Mouse (Mus musculus) large intestine, adult 2 months (tissue): ENCODE results near the gene Mob3c. TPM values are rescaled to one million over a fixed set of nuclear protein-coding genes. Genes with fewer than 3 reads are reported as not detected.

ENCODE experiments used
- DNase-seq: peaks from one replicate; pipeline ENCODE4 v3.0.0-alpha.2; 2012; ENCODE audit warnings: low read depth, low spot score
- WGBS: fragments of 180-500 bp; shearing (Covaris S2); methylation state at CpG from one replicate; pipeline ENCODE4 v1.1.7; 2018; 5-methylcytosine and 5-hydroxymethylcytosine counted together
- polyA plus RNA-seq: library from polyadenylated mRNA; depleted of rRNA; stranded (reverse); fragments of >200 nt; gene quantifications from 2 replicates; pipeline ENCODE4 v1.2.3, GENCODE M21; 2012

Mob3c gene
- polyA plus RNA-seq, 1 experiment: 16.7 TPM

GRCm38 (mm10) chr4:115830491-115830890, 2.6 kb downstream of the Mob3c start:
- WGBS: 74% methylated on average over 5 of the region's 5 CpGs

GRCm38 (mm10) chr4:115831221-115831620, 3.3 kb downstream of the Mob3c start:
- WGBS: 97% methylated on average over 22 of the region's 22 CpGs
- DNase-seq: no peak

More at GRCm38 (mm10) chr4:115830491-115830890, 2.6 kb downstream of the Mob3c start:
- no peak for DNase-seq

DNA sequence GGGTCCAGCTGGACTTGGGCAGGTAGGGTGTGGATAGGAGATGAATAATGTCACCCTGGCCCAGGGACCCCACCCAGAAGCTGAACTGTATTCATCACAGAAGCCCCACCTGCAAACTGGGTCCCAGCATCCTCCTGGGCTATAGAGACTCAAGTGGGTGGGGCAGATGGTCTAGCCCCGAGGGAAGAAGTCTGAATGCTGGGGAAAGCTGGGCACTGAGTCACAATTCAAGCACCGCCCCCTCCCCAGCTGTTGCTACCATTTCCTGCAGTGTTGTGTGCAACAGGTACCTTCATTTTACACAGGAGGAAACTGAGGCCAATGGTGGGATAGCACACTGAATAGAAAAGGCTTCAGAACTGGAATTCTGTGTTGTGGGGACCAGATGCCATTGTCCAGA, 4.1 kb downstream of the Mob3c start:
- 47% methylated on average over 2 of the region's 2 CpGs for WGBS
- DNase-seq: no peak

DNA sequence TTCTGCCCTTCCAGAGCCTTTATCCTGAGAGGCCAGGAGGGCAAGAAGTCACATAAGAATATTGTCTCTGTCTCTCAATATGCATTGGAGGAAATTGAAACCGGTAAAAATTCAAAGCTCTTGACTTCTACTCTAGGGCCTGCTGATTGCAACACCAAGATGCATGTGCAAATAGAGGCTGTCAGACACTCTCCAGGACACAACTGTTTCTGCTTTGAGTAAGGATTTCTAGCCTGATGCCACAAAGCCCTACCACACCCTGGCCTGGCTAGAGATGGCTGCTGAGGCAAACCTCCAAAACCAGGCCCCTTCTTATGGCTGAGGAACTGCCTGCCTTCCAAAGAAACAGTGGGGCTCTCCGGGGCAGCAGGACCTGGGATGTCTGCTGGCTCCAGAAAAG, 7.7 kb downstream of the Mob3c start:
- WGBS: 77% methylated on average over 2 of the region's 2 CpGs
- no peak for DNase-seq

DNA sequence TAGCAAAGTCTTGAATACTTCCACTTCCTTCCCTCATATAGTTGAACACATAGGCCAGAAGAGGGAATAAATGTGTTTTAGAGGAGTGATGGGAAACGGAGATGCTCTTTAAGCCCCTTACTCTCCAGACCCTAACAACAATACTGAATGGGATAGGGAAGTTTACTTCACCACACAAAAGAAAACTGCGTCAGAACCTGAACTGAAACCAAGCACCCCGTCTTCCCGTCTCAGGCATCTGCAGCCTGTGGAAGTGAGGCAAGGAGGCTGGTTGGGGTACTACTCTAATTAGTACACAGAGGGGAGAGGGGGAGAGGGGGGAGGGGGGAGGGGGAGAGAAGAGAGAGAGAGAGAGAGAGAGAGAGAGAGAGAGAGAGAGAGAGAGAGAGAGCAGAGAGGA, 10.3 kb downstream of the Mob3c start:
- WGBS: 65% methylated on average over 4 of the region's 4 CpGs
- no peak for DNase-seq

GRCm38 (mm10) chr4:115838696-115839641, 11.1 kb downstream of the Mob3c start, which contains the start of gene Mknk1:
Mknk1 (plus strand) TSS chr4:115839198.
- peak; percentile 84 for DNase-seq
- WGBS: under 1% methylated on average over 51 of the region's 51 CpGs

DNA sequence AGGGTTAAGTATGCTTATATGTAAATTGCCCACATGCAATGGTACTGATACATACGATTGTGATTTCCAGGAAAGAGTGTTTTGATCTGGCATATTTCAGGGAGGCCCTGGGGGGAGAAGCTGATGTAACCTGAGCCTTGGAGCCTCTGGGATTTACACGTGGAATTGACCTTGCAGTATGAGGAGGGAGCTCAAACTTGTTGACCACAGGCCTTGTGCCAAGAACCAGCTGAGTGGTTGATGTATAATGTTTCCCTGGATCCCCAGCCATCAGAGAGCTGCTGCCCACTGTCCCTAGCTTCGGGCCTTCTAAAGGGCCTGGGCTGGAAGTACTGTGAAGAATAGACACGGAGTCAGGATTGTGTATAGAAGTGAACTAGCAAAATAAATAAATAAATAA, 12.1 kb downstream of the Mob3c start:
- 48% methylated on average over 4 of the region's 4 CpGs for WGBS
- DNase-seq: no peak

DNA sequence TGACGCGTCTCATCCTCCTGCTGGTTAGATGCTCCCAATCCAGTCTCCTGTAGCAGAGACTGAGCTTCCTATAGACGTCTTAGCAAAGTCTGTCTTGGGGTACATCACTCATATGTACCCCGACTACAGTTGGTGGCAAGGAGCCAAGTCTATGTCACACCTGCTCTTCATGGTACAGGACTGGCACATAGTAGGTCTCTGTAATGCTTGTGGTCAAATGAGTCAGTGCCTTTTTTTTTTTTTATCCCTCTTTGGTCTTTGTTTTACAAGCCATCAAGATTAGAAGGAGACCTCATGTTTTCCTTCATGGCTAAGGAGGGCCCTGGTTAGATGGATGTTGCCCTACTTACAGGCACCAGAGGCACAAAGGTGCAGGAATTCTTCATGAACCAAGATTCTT, 12.9 kb downstream of the Mob3c start:
- WGBS: 85% methylated on average over 4 of the region's 4 CpGs

DNA sequence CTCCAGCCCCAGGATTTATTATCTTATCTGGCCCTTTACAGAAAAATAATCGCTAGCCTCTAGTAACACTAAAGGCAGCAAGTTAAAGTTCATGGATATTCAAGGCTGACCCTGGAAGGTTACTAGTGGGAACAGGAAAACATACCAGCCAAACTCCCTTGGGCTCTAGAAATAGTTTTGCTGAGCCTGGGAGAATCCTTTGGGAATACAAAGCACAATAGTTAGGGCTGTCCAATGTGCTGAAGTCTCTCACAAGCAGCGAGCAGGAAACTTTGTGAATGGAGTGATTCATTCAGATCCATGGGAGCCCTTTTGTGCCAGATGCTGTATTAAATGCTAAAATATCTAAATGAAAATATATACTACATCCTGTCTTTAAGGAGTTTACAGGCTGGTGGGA, 18.8 kb downstream of the Mob3c start:
- WGBS: 73% methylated on average over 2 of the region's 2 CpGs
- no peak for DNase-seq

More for the DNA sequence above, 12.9 kb downstream of the Mob3c start:
- DNase-seq: no peak

- 52% methylated on average over 5 of the region's 5 CpGs for WGBS
Measured at GRCm38 (mm10) chr4:115847377-115847776, 19.5 kb downstream of the Mob3c start.

DNA sequence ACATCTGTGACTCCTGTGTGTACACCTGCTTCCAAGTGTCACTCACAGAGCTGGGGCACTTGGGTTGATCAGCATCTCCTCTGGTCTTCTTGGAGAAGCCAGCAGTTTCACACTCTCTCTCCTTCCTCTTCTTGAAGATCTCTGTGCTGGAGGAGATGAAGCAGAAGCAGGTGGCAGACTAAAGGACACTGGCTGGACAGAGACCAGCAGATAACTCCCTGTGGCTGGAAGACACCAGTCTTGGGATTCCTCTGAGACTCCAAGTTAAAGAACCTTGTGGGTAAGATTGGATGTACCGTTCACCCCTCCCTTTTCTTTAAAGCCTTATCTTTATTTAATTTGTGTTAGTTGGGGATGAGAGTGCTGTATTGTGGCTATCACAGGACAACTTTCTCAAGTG, 20.2 kb downstream of the Mob3c start:
- no peak for DNase-seq
- 87% methylated on average over 1 of the region's 1 CpGs for WGBS

More at GRCm38 (mm10) chr4:115847377-115847776, 19.5 kb downstream of the Mob3c start:
- no peak for DNase-seq

- 55% methylated on average over 8 of the region's 8 CpGs for WGBS
- no peak for DNase-seq
Measured at GRCm38 (mm10) chr4:115848990-115849677, 21.2 kb downstream of the Mob3c start.

GRCm38 (mm10) chr4:115850111-115850510, 22.2 kb downstream of the Mob3c start:
- DNase-seq: no peak
- 80% methylated on average over 2 of the region's 2 CpGs for WGBS

- WGBS: 21% methylated on average over 2 of the region's 2 CpGs
- DNase-seq: no peak
Measured at GRCm38 (mm10) chr4:115850631-115851030, 22.7 kb downstream of the Mob3c start.

DNA sequence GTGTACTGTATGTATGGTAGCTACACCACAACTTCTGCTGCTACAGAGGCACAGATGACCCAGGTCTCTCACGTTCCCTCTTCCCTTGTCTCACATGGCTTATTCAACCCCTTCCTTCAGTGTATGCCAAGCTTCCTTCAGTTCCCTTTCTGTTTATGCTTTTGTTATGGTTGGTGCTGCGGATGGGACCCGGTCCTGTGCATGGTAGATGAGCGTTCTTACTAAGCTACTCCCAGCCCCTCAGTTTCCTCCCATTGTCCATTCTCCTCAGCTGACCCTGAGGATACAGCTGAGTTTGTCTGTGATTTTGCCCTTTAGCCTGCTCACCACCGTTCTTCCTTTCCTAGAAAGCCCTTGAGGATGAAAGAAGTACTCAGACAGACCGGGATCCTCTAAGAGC, 23.7 kb downstream of the Mob3c start:
- 91% methylated on average over 6 of the region's 6 CpGs for WGBS
- no peak for DNase-seq

DNA sequence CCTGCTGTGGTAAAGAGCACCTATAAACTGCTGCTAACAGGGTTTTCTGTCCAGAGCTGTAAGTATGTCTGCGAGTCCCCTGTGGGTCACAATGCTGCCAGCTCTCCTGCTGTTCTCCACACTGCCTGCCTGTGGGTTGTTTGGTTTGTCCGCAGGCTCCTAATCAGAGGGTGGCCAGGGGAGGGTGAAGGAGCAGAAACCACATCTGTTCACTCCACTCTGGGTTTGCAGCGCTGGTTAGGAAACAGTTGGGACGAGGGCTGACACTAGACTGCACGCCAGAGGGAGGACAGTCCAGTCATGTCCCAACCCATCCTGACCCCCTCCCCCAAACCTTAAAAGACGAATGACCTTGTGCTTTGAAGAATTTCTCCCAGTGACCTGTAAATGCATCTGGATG, 27.2 kb downstream of the Mob3c start:
- DNase-seq: no peak
- WGBS: 75% methylated on average over 6 of the region's 6 CpGs

GRCm38 (mm10) chr4:115855609-115856008, 27.7 kb downstream of the Mob3c start:
- WGBS: 80% methylated on average over 4 of the region's 4 CpGs

GRCm38 (mm10) chr4:115856282-115856681, 28.4 kb downstream of the Mob3c start:
- WGBS: 88% methylated on average over 4 of the region's 4 CpGs

More at GRCm38 (mm10) chr4:115855609-115856008, 27.7 kb downstream of the Mob3c start:
- no peak for DNase-seq

GRCm38 (mm10) chr4:115857293-115857883, 29.5 kb downstream of the Mob3c start:
- 85% methylated on average over 9 of the region's 9 CpGs for WGBS
- no peak for DNase-seq

More at GRCm38 (mm10) chr4:115856282-115856681, 28.4 kb downstream of the Mob3c start:
- DNase-seq: no peak

DNA sequence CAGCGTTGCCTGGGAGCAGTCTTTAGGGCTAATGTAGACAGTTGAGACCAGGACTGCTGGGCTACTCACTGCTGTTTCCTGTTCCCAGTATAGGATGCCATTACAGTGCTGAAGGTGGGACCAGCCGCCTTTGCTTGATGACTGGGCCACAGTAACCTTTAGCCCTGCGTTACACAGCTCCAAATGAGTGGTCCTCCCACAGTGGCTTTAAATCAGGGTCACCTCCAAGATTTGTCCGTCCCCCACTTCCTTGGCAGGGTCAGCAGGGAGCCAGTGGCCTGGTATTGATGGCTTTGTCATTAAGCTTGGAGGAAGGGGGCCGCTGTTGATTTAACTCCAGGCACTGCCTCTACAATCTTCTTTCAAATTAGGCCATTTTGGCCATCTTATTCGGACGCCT, 35.5 kb downstream of the Mob3c start:
- 84% methylated on average over 7 of the region's 7 CpGs for WGBS
- no peak for DNase-seq
